Mouse (Mus musculus): ENCODE results near the gene Gga3.

- TF ChIP-seq GATA1 (IDR thresholded peaks at IDR 0.05; ENCODE audit: low read length): no peak
- no peak for TF ChIP-seq TAL1 (IDR thresholded peaks at IDR 0.05; ENCODE audit: low read length)
Observed at GRCm38 (mm10) chr11:115615875-115616274, 12.0 kb upstream of the Gga3 start.
